Mouse (Mus musculus) frontal cortex, postnatal 36 days (tissue): ENCODE measurements around the gene Ninj1.

Experiments
- DNase-seq, 2 experiments: peaks; one replicate each; pipeline ENCODE4 v3.0.0; 2022; ENCODE audit warnings: low spot score in 2 of 2

Gene Ninj1

DNA sequence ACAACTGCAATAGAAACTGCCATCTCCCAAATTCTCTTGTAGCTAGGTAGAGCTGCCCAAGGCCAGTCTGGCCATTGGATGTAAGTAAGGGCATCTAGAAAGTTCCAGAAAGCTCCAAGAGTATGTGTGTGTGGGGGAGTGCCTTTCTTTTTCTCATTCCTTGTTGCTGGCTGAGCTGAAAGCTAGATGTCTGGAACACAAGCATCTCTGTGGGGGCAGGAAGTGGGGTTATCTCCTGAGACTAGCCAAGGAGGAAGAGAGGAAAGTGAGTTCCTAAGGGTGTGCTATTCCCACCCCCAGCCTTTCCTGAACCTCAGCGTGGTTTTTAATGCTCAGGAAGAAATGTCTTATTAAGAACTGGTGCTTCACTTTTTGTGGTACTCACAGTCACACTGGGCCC lies 15.6 kb upstream of the Ninj1 start:
- peak in 1 of 2 experiments; percentile 21 for DNase-seq

- DNase-seq = peak; percentile 76 to 81
Measured at GRCm38 (mm10) chr13:49172335-49172734, 14.9 kb upstream of the Ninj1 start.

GRCm38 (mm10) chr13:49172971-49173596 lies 14.2 kb upstream of the Ninj1 start:
- peak; percentile 89 to 94 for DNase-seq

DNA sequence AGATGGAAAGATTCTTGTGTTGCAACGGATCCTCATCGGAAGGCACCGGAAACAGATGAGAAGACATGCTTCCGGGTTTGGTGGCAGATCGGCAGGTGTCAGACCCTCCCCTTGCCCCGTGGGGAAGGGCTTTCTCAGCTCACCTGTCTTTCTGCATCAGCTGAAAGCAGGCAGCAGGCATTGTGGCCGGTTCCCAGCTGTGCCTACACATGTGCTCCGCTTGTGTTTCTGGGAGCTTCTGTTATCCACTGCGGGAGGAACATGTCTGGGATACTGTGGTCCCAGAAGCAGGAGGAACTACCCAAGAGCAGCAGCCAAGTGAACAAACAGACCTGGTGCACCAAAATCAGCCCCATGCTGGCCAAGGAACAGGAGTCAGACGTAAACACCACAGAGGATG lies 11.8 kb upstream of the Ninj1 start:
- no peak for DNase-seq

GRCm38 (mm10) chr13:49178839-49179585 lies 8.3 kb upstream of the Ninj1 start:
- peak; percentile 74 to 75 for DNase-seq

GRCm38 (mm10) chr13:49180274-49180673 lies 7.0 kb upstream of the Ninj1 start:
- DNase-seq = no peak

GRCm38 (mm10) chr13:49180691-49181090 lies 6.6 kb upstream of the Ninj1 start:
- no peak for DNase-seq

- no peak for DNase-seq
Measured at GRCm38 (mm10) chr13:49181411-49181984, 5.8 kb upstream of the Ninj1 start.

- DNase-seq = no peak
Measured at GRCm38 (mm10) chr13:49183161-49183560, 4.1 kb upstream of the Ninj1 start.

GRCm38 (mm10) chr13:49183646-49184045 lies 3.6 kb upstream of the Ninj1 start:
- no peak for DNase-seq

GRCm38 (mm10) chr13:49186798-49187287 lies 442 bp upstream of the Ninj1 start:
- DNase-seq = no peak

- no peak for DNase-seq
Measured at GRCm38 (mm10) chr13:49188219-49188965, 1.1 kb downstream of the Ninj1 start.

- no peak for DNase-seq
Measured at GRCm38 (mm10) chr13:49188966-49189360, 1.7 kb downstream of the Ninj1 start.

DNA sequence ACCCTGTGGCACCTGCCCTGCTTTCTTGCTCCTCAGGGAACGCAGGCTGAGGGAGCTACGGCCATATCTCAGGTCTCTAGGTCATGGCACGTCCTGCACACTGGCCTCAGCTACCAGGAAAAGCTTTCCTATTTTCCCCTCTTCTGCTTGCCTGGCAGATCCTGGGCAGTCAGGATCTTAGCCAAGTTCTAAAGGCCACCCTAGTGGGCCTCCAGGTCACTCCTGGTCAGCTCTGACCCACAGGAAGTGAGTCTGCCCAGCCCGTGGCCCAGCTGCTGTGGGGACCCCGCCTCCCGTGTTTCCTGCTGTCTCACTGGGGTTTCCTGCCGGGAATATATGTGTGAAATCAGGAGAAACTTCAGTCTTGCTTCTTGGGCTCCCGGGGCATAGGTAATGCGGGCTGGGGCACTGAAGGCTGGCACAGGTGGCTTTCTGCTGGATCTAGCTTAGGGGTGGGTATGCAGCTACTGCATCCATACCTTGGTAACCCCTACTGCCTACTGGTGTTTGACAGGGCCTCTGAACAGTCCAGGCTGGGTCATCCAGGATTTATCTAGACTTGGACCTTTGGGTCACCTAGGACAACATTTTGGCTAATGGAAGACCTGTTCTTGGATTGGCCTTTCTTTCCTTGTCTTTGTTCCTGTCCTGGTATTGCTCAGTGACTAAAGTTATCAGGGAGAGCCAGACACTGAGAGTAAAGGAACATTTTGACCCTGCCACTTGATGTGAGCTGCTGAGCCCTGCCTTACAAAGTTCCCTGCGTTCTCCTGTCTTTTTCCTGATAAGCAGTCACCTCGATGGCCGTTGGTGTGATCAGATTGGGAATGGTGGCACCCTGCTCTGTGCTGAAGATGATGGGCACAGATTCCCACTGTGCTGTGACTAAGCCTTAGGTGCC lies 2.9 kb downstream of the Ninj1 start:
- no peak for DNase-seq

- DNase-seq = no peak
Measured at GRCm38 (mm10) chr13:49190876-49191672, 3.8 kb downstream of the Ninj1 start.

- no peak for DNase-seq
Measured at GRCm38 (mm10) chr13:49191673-49192035, 4.4 kb downstream of the Ninj1 start.

DNA sequence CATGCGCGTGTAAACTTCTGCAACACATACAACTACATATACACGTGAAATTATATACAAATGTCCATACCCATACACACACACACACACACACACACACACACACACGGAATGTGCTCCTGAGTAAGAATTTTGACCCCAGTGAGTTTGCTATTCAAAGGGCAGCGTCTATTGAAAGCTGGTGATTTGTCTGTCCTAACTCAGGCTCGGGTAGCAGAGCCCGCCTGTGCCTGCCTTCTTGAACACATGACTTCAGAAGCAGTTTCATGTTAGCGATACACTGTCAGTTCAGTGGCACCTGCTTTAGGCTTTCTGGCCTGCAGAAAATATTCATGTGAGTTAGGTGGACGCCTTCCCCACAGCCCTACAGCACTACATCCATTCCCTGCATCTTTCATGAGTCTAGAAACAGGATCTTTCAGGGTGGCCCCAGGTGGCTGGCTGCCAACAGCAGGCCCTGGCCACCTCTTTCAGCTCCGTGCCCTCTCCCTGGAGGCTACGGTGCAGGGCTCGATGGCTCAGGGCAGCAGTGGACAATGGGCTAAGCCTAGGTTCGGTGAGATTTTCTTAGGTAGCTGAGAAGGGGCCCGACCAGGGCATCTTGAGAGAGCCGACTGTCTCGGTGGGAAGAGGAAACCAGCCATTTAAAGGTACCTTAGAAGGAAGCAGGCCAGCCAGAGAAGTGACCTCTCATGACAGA lies 5.0 kb downstream of the Ninj1 start:
- no peak for DNase-seq

GRCm38 (mm10) chr13:49193650-49194049 lies 6.4 kb downstream of the Ninj1 start:
- DNase-seq = no peak

- no peak for DNase-seq
Measured at GRCm38 (mm10) chr13:49194811-49195210, 7.5 kb downstream of the Ninj1 start.

GRCm38 (mm10) chr13:49195651-49196050 lies 8.4 kb downstream of the Ninj1 start:
- no peak for DNase-seq
